Mouse (Mus musculus) neural tube, embryonic 13.5 days (tissue): Measurements from ENCODE around the gene Pa2g4. TPM values are rescaled to one million over a fixed set of nuclear protein-coding genes. Genes with fewer than 3 reads are reported as not detected.

Experiments used
- ATAC-seq: fragments of 200-750 bp; cut with Nextera tagmentation; 2 replicates; pipeline ENCODE4 v1.8.0; 2017; ENCODE audit warnings: low read depth, mild to moderate bottlenecking, moderate TSS enrichment, moderate library complexity
- H3K27ac ChIP-seq: fragments of 300-500 bp; sonication (generic); replicated peaks from 2 replicates; pipeline ENCODE4 v1.5.1; 2015; ENCODE audit warnings: moderate library complexity, mild to moderate bottlenecking, inconsistent platforms
- H3K27me3 ChIP-seq: fragments of 300-500 bp; sonication (generic); 2 replicates; pipeline ENCODE4 v1.6.1; 2015; ENCODE audit warnings: mild to moderate bottlenecking, inconsistent platforms
- H3K36me3 ChIP-seq: fragments of 300-500 bp; sonication (generic); 2 replicates; pipeline ENCODE4 v1.6.1; 2015; ENCODE audit warnings: mild to moderate bottlenecking, inconsistent platforms
- H3K4me1 ChIP-seq: fragments of 300-500 bp; sonication (generic); replicated peaks from 2 replicates; pipeline ENCODE4 v1.6.1; 2015; ENCODE audit warnings: inconsistent platforms
- H3K4me2 ChIP-seq: fragments of 300-500 bp; sonication (generic); 2 replicates; pipeline ENCODE4 v1.6.1; 2015; ENCODE audit warnings: inconsistent platforms, mild to moderate bottlenecking, moderate library complexity
- H3K4me3 ChIP-seq: fragments of 300-500 bp; sonication (generic); 2 replicates; pipeline ENCODE4 v1.5.1; 2015; ENCODE audit warnings: mild to moderate bottlenecking, inconsistent platforms
- H3K9ac ChIP-seq: fragments of 300-500 bp; sonication (generic); 2 replicates; pipeline ENCODE4 v1.6.1; 2015; ENCODE audit warnings: moderate library complexity, mild to moderate bottlenecking, inconsistent platforms
- H3K9me3 ChIP-seq: fragments of 300-500 bp; sonication (generic); 2 replicates; pipeline ENCODE4 v1.6.1; 2016; ENCODE audit warnings: inconsistent platforms
- WGBS: fragments of 180-500 bp; shearing (Covaris S2); methylation state at CpG from one replicate; pipeline ENCODE4 v1.1.7; 2015; 5-methylcytosine and 5-hydroxymethylcytosine counted together
- microRNA-seq: library from miRNA; unstranded; fragments of <30 nt; microRNA quantifications from one replicate; pipeline ENCODE4, GENCODE M21; 2016
- polyA plus RNA-seq: library from polyadenylated mRNA; unstranded; fragments of >200 nt; fragmentation: Nextera tagmentation; extraction: Ambion mirVana; gene quantifications from 2 replicates; pipeline ENCODE4 v1.2.1, GENCODE M21; 2015

Gene Pa2g4
- polyA plus RNA-seq, 1 experiment from 2014 or later = 124 TPM

DNA sequence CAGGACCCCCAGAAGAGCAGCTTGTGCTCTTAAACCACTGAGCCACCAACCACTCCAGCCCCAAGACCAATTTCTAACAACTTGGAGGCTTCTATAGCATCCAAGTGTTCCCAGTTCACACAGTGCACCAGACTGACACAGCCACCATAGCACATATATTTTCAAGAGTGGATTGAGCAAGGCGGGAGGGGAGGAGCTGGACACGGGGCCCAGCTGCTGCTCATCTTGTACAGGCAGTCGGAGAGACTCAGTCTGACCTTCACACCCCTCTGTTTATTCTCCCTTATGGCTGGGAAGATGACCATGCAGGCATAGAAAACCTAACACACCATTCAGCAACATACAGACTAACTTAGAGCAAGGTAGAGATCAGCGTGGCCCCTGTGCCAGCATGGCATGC, 56.0 kb downstream of the Pa2g4 start:
- H3K4me2 ChIP-seq = no peak overlapping the region
- H3K4me1 ChIP-seq = no peaks in the 10 kb centered on the region
- H3K27me3 ChIP-seq = no peaks in the 10 kb centered on the region
- H3K4me3 ChIP-seq = no peak overlapping the region
- ATAC-seq = no peak
- no peak overlapping the region for H3K27ac ChIP-seq
- peaks cover 38% of the 10 kb centered on the region for H3K36me3 ChIP-seq
- 81% methylated on average over 4 of the region's 4 CpGs for WGBS
- H3K9ac ChIP-seq = no peak overlapping the region
- H3K9me3 ChIP-seq = no peaks in the 10 kb centered on the region

DNA sequence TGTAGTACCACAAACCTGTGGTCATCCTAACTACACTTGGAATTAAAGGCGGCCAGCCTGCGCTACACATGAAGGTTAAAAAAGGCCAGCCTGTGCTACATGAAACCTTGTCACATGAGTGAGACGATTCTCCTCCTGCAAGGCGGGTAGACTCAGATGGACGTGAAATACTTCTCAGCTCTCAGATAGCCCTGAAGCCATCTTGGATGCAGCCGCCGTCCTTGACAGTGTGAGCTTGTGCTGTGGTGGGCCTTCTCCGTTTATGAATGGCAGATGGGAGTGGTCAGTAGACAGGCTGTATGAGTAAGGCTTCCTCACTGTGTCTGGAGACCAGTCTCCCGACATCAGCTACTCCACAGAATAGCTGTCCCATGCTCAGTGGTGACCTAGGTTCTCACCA, 56.6 kb downstream of the Pa2g4 start:
- Histone ChIP-seq H3K4me3 (no peak overlapping the region), H3K4me1 (no peaks in the 10 kb centered on the region), H3K36me3 (peaks cover 37% of the 10 kb centered on the region), H3K27ac (no peak overlapping the region), H3K27me3 (no peaks in the 10 kb centered on the region), H3K9me3 (no peaks in the 10 kb centered on the region), H3K9ac (no peak overlapping the region), H3K4me2 (no peak overlapping the region)
- WGBS = 87% methylated on average over 9 of the region's 9 CpGs
- ATAC-seq = no peak

DNA sequence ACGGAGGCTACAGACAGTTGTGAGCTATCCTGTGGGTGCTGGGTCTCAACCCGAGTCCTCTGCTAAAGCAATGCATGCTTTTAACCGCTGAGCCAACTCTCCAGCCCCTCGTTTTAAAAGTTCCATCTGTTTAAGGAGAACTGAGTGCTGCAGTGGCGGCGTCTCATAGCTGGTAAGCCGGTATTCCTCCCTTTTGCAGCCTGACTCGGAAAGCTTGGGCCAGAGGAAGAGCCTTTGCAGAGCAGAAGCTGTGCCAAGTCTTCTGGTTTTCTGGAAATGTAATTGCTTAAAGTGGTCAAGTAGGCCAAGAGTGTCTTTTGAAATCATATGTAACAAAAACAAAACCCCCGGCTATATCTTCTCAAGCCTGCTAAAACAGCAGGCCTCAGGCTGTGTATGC, 57.5 kb downstream of the Pa2g4 start:
- Histone ChIP-seq H3K9ac (no peak overlapping the region), H3K27me3 (no peaks in the 10 kb centered on the region), H3K4me2 (no peak overlapping the region), H3K27ac (no peak overlapping the region), H3K4me3 (no peak overlapping the region), H3K36me3 (peaks cover 31% of the 10 kb centered on the region), H3K9me3 (no peaks in the 10 kb centered on the region), H3K4me1 (no peaks in the 10 kb centered on the region)
- 81% methylated on average over 9 of the region's 9 CpGs for WGBS
- no peak for ATAC-seq

Small RNA genes lying within 50 kb of the gene (microRNA-seq; reads per million reads assigned to microRNA genes)
- gene Gm47275 (not detected), gene Mir6916 (not detected), gene Mir6917 (not detected)

Other genes with a start within 250 kb of the Pa2g4 start
- gene Cnpy2, start 243.5 kb downstream of the Pa2g4 start, polyA plus RNA-seq = 221 and 241 TPM in 2 replicates
- gene Cs, start 228.3 kb downstream of the Pa2g4 start, polyA plus RNA-seq = 228 and 239 TPM in 2 replicates
- gene Coq10a, start 197.0 kb downstream of the Pa2g4 start, polyA plus RNA-seq = 34.9 and 41.0 TPM in 2 replicates
- gene Ankrd52, start 188.9 kb downstream of the Pa2g4 start, polyA plus RNA-seq = 9.5 and 12.1 TPM in 2 replicates
- not detected in 2 replicates for gene Slc39a5, start 164.8 kb downstream of the Pa2g4 start, polyA plus RNA-seq
- 124 and 129 TPM in 2 replicates for gene Nabp2, start 154.5 kb downstream of the Pa2g4 start, polyA plus RNA-seq
- 73.4 and 74.3 TPM in 2 replicates for gene Rnf41, start 154.3 kb downstream of the Pa2g4 start, polyA plus RNA-seq
- 176 and 184 TPM in 2 replicates for gene Smarcc2, start 106.7 kb downstream of the Pa2g4 start, polyA plus RNA-seq
- 1,017 and 1,105 TPM in 2 replicates for gene Myl6, start 71.8 kb downstream of the Pa2g4 start, polyA plus RNA-seq
- gene Myl6b, start 67.3 kb downstream of the Pa2g4 start, polyA plus RNA-seq = 4.1 and 5.0 TPM in 2 replicates
- gene Esyt1, start 40.1 kb downstream of the Pa2g4 start, polyA plus RNA-seq = 31.5 and 35.1 TPM in 2 replicates
- gene Zc3h10, start 18.2 kb downstream of the Pa2g4 start, polyA plus RNA-seq = 19.4 and 19.9 TPM in 2 replicates
- 2,522 and 2,730 TPM in 2 replicates for gene Rpl41, start 16.7 kb downstream of the Pa2g4 start, polyA plus RNA-seq
- 9.5 and 9.9 TPM in 2 replicates for gene Erbb3, start 23.7 kb upstream of the Pa2g4 start, polyA plus RNA-seq
- gene Rps26, start 60.8 kb upstream of the Pa2g4 start, polyA plus RNA-seq = 407 and 470 TPM in 2 replicates
- 12.1 and 13.2 TPM in 2 replicates for gene Ikzf4, start 80.0 kb upstream of the Pa2g4 start, polyA plus RNA-seq
- gene Suox, start 108.1 kb upstream of the Pa2g4 start, polyA plus RNA-seq = 17.3 and 17.5 TPM in 2 replicates
- 103 and 104 TPM in 2 replicates for gene Rab5b, start 130.3 kb upstream of the Pa2g4 start, polyA plus RNA-seq
- 0.50 and 1.0 TPM in 2 replicates for gene Pmel, start 138.2 kb upstream of the Pa2g4 start, polyA plus RNA-seq
- 23.3 and 29.1 TPM in 2 replicates for gene Cdk2, start 139.0 kb upstream of the Pa2g4 start, polyA plus RNA-seq
- 7.8 and 8.2 TPM in 2 replicates for gene Dgka, start 178.9 kb upstream of the Pa2g4 start, polyA plus RNA-seq
- 44.1 and 46.6 TPM in 2 replicates for gene Pym1, start 181.9 kb upstream of the Pa2g4 start, polyA plus RNA-seq
- gene Mmp19, start 224.9 kb upstream of the Pa2g4 start, polyA plus RNA-seq = 0.59 and 0.63 TPM in 2 replicates
- gene Dnajc14, start 238.1 kb upstream of the Pa2g4 start, polyA plus RNA-seq = 54.3 and 55.4 TPM in 2 replicates
- gene Tmem198b, start 238.4 kb upstream of the Pa2g4 start, polyA plus RNA-seq = 15.9 and 16.2 TPM in 2 replicates